Comparison of ENCODE assay signal across 16 mouse cellular contexts in the genomic region with DNA sequence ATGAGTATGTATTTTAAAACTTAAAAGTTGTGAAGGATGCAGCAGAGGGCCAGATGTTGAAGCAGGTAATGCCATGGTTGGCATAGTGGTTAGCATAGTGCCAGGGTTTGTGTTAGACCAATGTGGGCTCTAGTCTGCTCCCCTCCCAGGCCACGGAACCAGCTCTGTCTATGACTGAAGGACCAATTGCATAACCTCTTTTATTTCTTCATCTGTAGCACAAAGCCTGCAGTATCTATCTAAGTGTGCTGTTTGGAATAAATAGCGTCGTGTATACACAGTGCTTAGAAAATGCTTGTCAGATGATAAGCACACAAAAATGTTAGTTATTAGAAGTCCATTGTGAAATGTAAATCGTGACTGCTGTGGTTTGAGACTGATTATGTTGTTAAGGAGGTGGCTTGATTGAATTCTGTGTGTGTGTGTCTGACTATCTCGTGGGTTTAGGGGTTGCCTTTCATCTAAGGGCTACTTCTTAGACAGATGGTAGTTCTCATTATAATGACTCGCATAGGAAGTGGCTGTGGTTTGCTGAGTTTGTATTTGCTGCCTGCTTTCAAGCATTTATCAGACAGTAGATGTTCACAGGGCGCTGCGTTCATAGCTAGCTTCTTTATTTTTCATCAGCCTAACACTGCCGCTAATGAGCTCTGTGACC. TPM values are rescaled to one million over a fixed set of nuclear protein-coding genes. Genes with fewer than 3 reads are reported as not detected.
DNase-seq lines count a peak whose midpoint lies in the region; ATAC-seq and TF ChIP-seq lines count a peak whose summit lies in the region.
"Had no signal": no experiment of that assay in that cellular context is flagged by ENCODE, and none has a peak within 500 bp of the region (broad histone marks: within the 10 kb centered on the region; RNA-seq: fewer than 3 reads in every experiment).

No protein-coding gene starts in this region.

- H3K9me3 ChIP-seq in forebrain, embryonic 11.5 days (ENCODE audit: control insufficient read depth, low read length), result no peaks in the 10 kb centered on the region
- H3K9me3 ChIP-seq in forebrain, embryonic 13.5 days (replicated peaks), result no peaks in the 10 kb centered on the region
- H3K9me3 ChIP-seq in intestine, embryonic 14.5 days (ENCODE audit: control insufficient read depth, low read length), result no peaks in the 10 kb centered on the region
- H3K9me3 ChIP-seq in intestine, postnatal 0 days (ENCODE audit: control insufficient read depth), result no peaks in the 10 kb centered on the region
- no peaks in the 10 kb centered on the region for H3K9me3 ChIP-seq in intestine, embryonic 15.5 days
- H3K9me3 ChIP-seq: embryonic facial prominence, embryonic 13.5 days; hindbrain, embryonic 13.5 days; limb, embryonic 15.5 days had no signal

- no peak overlapping the region for H3K27ac ChIP-seq in forebrain, embryonic 11.5 days (ENCODE audit: low read depth, low read length)
- H3K27ac ChIP-seq in forebrain, embryonic 13.5 days, result no peak overlapping the region
- H3K27ac ChIP-seq in intestine, embryonic 14.5 days (ENCODE audit: low read depth), result peak overlapping the region; percentile 30
- no peak overlapping the region for H3K27ac ChIP-seq in intestine, postnatal 0 days (ENCODE audit: low read depth, low read length)
- no peak overlapping the region for H3K27ac ChIP-seq in intestine, embryonic 15.5 days
- H3K27ac ChIP-seq: embryonic facial prominence, embryonic 13.5 days; hindbrain, embryonic 13.5 days; limb, embryonic 15.5 days had no signal

- no peaks in the 10 kb centered on the region for H3K27me3 ChIP-seq in forebrain, embryonic 11.5 days (ENCODE audit: control insufficient read depth, insufficient read depth, low read length)
- H3K27me3 ChIP-seq in forebrain, embryonic 13.5 days, result no peaks in the 10 kb centered on the region
- H3K27me3 ChIP-seq in intestine, embryonic 14.5 days (replicated peaks; ENCODE audit: control insufficient read depth, insufficient read depth, low read length), result no peaks in the 10 kb centered on the region
- H3K27me3 ChIP-seq in intestine, postnatal 0 days (replicated peaks; ENCODE audit: control insufficient read depth, insufficient read depth, low read length), result no peaks in the 10 kb centered on the region
- no peaks in the 10 kb centered on the region for H3K27me3 ChIP-seq in intestine, embryonic 15.5 days (replicated peaks)
- H3K27me3 ChIP-seq: embryonic facial prominence, embryonic 13.5 days; hindbrain, embryonic 13.5 days; limb, embryonic 15.5 days; Patski had no signal

- WGBS in forebrain, embryonic 11.5 days, result 72% methylated on average over 9 of the region's 9 CpGs
- 55% methylated on average over 9 of the region's 9 CpGs for WGBS in forebrain, embryonic 13.5 days
- 46% methylated on average over 9 of the region's 9 CpGs for WGBS in intestine, embryonic 14.5 days
- 56% methylated on average over 9 of the region's 9 CpGs for WGBS in intestine, postnatal 0 days
- 43% methylated on average over 9 of the region's 9 CpGs for WGBS in intestine, embryonic 15.5 days

- no peak overlapping the region for H3K9ac ChIP-seq in forebrain, embryonic 11.5 days (ENCODE audit: low read length)
- no peak overlapping the region for H3K9ac ChIP-seq in forebrain, embryonic 13.5 days
- no peak overlapping the region for H3K9ac ChIP-seq in intestine, embryonic 14.5 days (ENCODE audit: low read length)
- no peak overlapping the region for H3K9ac ChIP-seq in intestine, postnatal 0 days (ENCODE audit: low read depth, low read length)
- no peak overlapping the region for H3K9ac ChIP-seq in intestine, embryonic 15.5 days
- H3K9ac ChIP-seq: embryonic facial prominence, embryonic 13.5 days; hindbrain, embryonic 13.5 days; limb, embryonic 15.5 days had no signal

- TF ChIP-seq CTCF in intestine, postnatal 0 days (IDR thresholded peaks at IDR 0.05; ENCODE audit: low read depth), result no peak

- DNase-seq in forebrain, embryonic 11.5 days (ENCODE audit: low spot score), result peak; percentile 39
- DNase-seq in intestine, embryonic 14.5 days (ENCODE audit: low spot score), result no peak
- DNase-seq in CD4-positive helper T cell, adult 2 months (ENCODE audit: low read depth, low spot score), result peak; percentile 20
- no peak for DNase-seq in thymus, postnatal 36 days
- DNase-seq in cerebellum, postnatal 4 days (ENCODE audit: low spot score in 2 of 2), result no peak
- DNase-seq: adrenal gland, postnatal 25 days; cerebellum, adult 8-10 months; thymus, adult 18-20 months had no signal

- no peak overlapping the region for H3K4me3 ChIP-seq in forebrain, embryonic 11.5 days (ENCODE audit: low read depth, low read length)
- no peak overlapping the region for H3K4me3 ChIP-seq in forebrain, embryonic 13.5 days
- H3K4me3 ChIP-seq in intestine, embryonic 14.5 days (ENCODE audit: low read depth, low read length), result no peak overlapping the region
- H3K4me3 ChIP-seq in intestine, postnatal 0 days (ENCODE audit: low read depth, low read length), result no peak overlapping the region
- H3K4me3 ChIP-seq in intestine, embryonic 15.5 days (replicated peaks), result no peak overlapping the region
- H3K4me3 ChIP-seq: embryonic facial prominence, embryonic 13.5 days; hindbrain, embryonic 13.5 days; limb, embryonic 15.5 days had no signal

- no peaks in the 10 kb centered on the region; the same call in 1 of the 2 replicates for H3K4me1 ChIP-seq in forebrain, embryonic 11.5 days (replicated peaks; ENCODE audit: control insufficient read depth, insufficient read depth, low read length)
- peaks cover 13% of the 10 kb centered on the region for H3K4me1 ChIP-seq in forebrain, embryonic 13.5 days
- peaks cover 15% of the 10 kb centered on the region for H3K4me1 ChIP-seq in intestine, embryonic 14.5 days (replicated peaks; ENCODE audit: control insufficient read depth, insufficient read depth, low read length)
- H3K4me1 ChIP-seq in intestine, postnatal 0 days (replicated peaks; ENCODE audit: control insufficient read depth, insufficient read depth, low read length), result 0 out of 2 replicates have a peak, but pooled peaks cover 4% of the 10 kb centered on the region
- H3K4me1 ChIP-seq in intestine, embryonic 15.5 days (replicated peaks), result peaks cover 10% of the 10 kb centered on the region

- no peak overlapping the region for H3K4me2 ChIP-seq in forebrain, embryonic 11.5 days (ENCODE audit: low read depth, low read length, severe bottlenecking)
- no peak overlapping the region for H3K4me2 ChIP-seq in forebrain, embryonic 13.5 days
- no peak overlapping the region for H3K4me2 ChIP-seq in intestine, embryonic 14.5 days (ENCODE audit: low read length)
- H3K4me2 ChIP-seq in intestine, postnatal 0 days (replicated peaks; ENCODE audit: low read depth), result no peak overlapping the region
- H3K4me2 ChIP-seq in intestine, embryonic 15.5 days (replicated peaks), result no peak overlapping the region
- H3K4me2 ChIP-seq: embryonic facial prominence, embryonic 13.5 days; hindbrain, embryonic 13.5 days; limb, embryonic 15.5 days had no signal

- no peaks in the 10 kb centered on the region for H3K36me3 ChIP-seq in forebrain, embryonic 11.5 days (ENCODE audit: control insufficient read depth, insufficient read depth, low read length)
- H3K36me3 ChIP-seq in forebrain, embryonic 13.5 days (ENCODE audit: poor library complexity, severe bottlenecking), result no peaks in the 10 kb centered on the region
- H3K36me3 ChIP-seq in intestine, embryonic 14.5 days (ENCODE audit: control insufficient read depth, insufficient read depth, low read length), result no peaks in the 10 kb centered on the region
- H3K36me3 ChIP-seq in intestine, postnatal 0 days (ENCODE audit: control insufficient read depth, insufficient read depth), result no peaks in the 10 kb centered on the region
- H3K36me3 ChIP-seq in intestine, embryonic 15.5 days, result no peaks in the 10 kb centered on the region
- H3K36me3 ChIP-seq: embryonic facial prominence, embryonic 13.5 days; hindbrain, embryonic 13.5 days; limb, embryonic 15.5 days had no signal

- ATAC-seq in forebrain, embryonic 11.5 days (replicated peaks; ENCODE audit: low FRiP score), result no peak
- ATAC-seq in forebrain, embryonic 13.5 days, result no peak
- no peak for ATAC-seq in intestine, embryonic 14.5 days (replicated peaks; ENCODE audit: low FRiP score, low TSS enrichment, low read depth)
- ATAC-seq in intestine, postnatal 0 days, result no peak
- ATAC-seq in intestine, embryonic 15.5 days, result 0 out of 2 replicates have a peak, but pooled peaks have one; percentile 24
- ATAC-seq: midbrain, embryonic 16.5 days had no signal

RNA-seq across cellular contexts. Expression of a gene that starts 17.1 kb away (rescaled TPM):
- polyA plus RNA-seq in forebrain, embryonic 11.5 days (2014; fragmentation: Nextera tagmentation; extraction: Ambion mirVana), result 6.0 and 6.1 TPM in 2 replicates
- 10.9 and 13.7 TPM in 2 replicates for polyA plus RNA-seq in forebrain, embryonic 13.5 days (2015; fragmentation: Nextera tagmentation; extraction: Ambion mirVana)
- 7.5 and 7.7 TPM in 2 replicates for polyA plus RNA-seq in intestine, embryonic 14.5 days (2014; fragmentation: Nextera tagmentation; extraction: Ambion mirVana)
- polyA plus RNA-seq in intestine, postnatal 0 days (2015; fragmentation: Nextera tagmentation; extraction: Ambion mirVana), result 5.2 and 8.0 TPM in 2 replicates
- polyA plus RNA-seq in intestine, embryonic 15.5 days (2015; fragmentation: Nextera tagmentation; extraction: Ambion mirVana), result 6.6 TPM in 2 replicates

RNA-seq across cellular contexts. Expression of a gene that starts 39.7 kb away (rescaled TPM):
- 12.6 and 15.1 TPM in 2 replicates for polyA plus RNA-seq in forebrain, embryonic 11.5 days (2014; fragmentation: Nextera tagmentation; extraction: Ambion mirVana)
- 18.2 and 21.0 TPM in 2 replicates for polyA plus RNA-seq in forebrain, embryonic 13.5 days (2015; fragmentation: Nextera tagmentation; extraction: Ambion mirVana)
- 7.5 and 9.4 TPM in 2 replicates for polyA plus RNA-seq in intestine, embryonic 14.5 days (2014; fragmentation: Nextera tagmentation; extraction: Ambion mirVana)
- polyA plus RNA-seq in intestine, postnatal 0 days (2015; fragmentation: Nextera tagmentation; extraction: Ambion mirVana), result 3.4 and 3.6 TPM in 2 replicates
- polyA plus RNA-seq in intestine, embryonic 15.5 days (2015; fragmentation: Nextera tagmentation; extraction: Ambion mirVana), result 12.7 and 13.2 TPM in 2 replicates

Comparison
In these comparisons a context has a peak if more than half of its experiments do, and no peak if none do; other contexts are left out.
1. DNase-seq: peak in forebrain, embryonic 11.5 days (single experiment) and CD4-positive helper T cell, adult 2 months (single experiment); none in intestine, embryonic 14.5 days (single experiment), thymus, postnatal 36 days (0 of 2) and cerebellum, postnatal 4 days (0 of 2).